Mouse (Mus musculus) thymus, adult 2 months (tissue): Measurements from ENCODE around the gene Ceacam18. TPM values are rescaled to one million over a fixed set of nuclear protein-coding genes. Genes with fewer than 3 reads are reported as not detected.
A peak's percentile ranks its signal among the peaks of the same experiment; 100 is the strongest.

ENCODE experiments used
- DNase-seq: peaks from one replicate; pipeline ENCODE4 v3.0.0; 2021
- H3K27ac ChIP-seq: fragments of 200-500 bp; 2 replicates; pipeline ENCODE4 v1.5.1; 2012; ENCODE audit warnings: low read length, control low read depth; ENCODE audit not compliant: control insufficient read depth, insufficient read depth
- H3K27me3 ChIP-seq: fragments of 200-500 bp; 2 replicates; pipeline ENCODE4 v1.6.1; 2012; ENCODE audit warnings: mild to moderate bottlenecking, low read length, moderate library complexity, mixed read lengths; ENCODE audit not compliant: control insufficient read depth, insufficient read depth
- H3K36me3 ChIP-seq: fragments of 200-500 bp; 2 replicates; pipeline ENCODE4 v1.6.1; 2012; ENCODE audit warnings: mild to moderate bottlenecking, low read length, moderate library complexity; ENCODE audit not compliant: control insufficient read depth, insufficient read depth
- H3K4me1 ChIP-seq: fragments of 200-500 bp; replicated peaks from 2 replicates; pipeline ENCODE4 v1.6.1; 2012; ENCODE audit warnings: low read length; ENCODE audit not compliant: control insufficient read depth, insufficient read depth
- H3K4me3 ChIP-seq: fragments of 200-500 bp; 2 replicates; pipeline ENCODE4 v1.5.1; 2012; ENCODE audit warnings: mild to moderate bottlenecking, low read length, control low read depth, moderate library complexity; ENCODE audit not compliant: control insufficient read depth, insufficient read depth
- CTCF ChIP-seq: fragments of 200-500 bp; IDR thresholded peaks from 2 replicates; pipeline ENCODE4 v1.5.1; 2012; ENCODE audit warnings: mild to moderate bottlenecking, control low read depth, low read length, moderate library complexity, borderline replicate concordance; ENCODE audit not compliant: control insufficient read depth, poor library complexity, insufficient read depth; ENCODE audit errors: extremely low read depth
- POLR2A ChIP-seq: fragments of 200-500 bp; IDR thresholded peaks from 2 replicates; pipeline ENCODE4 v1.6.1; 2012; ENCODE audit warnings: mild to moderate bottlenecking, low read length, control low read depth, moderate library complexity; ENCODE audit not compliant: control insufficient read depth, poor library complexity, insufficient read depth; ENCODE audit errors: extremely low read depth
- WGBS: fragments of 180-500 bp; shearing (Covaris S2); methylation state at CpG from one replicate; pipeline ENCODE4 v1.1.7; 2018; 5-methylcytosine and 5-hydroxymethylcytosine counted together
- polyA plus RNA-seq: library from polyadenylated mRNA; depleted of rRNA; stranded (reverse); fragments of >200 nt; gene quantifications from 2 replicates; pipeline ENCODE4 v1.2.3, GENCODE M21; 2012; rRNA removed

Ceacam18 gene
- 0.85 and 1.0 TPM in 2 replicates for polyA plus RNA-seq

DNA sequence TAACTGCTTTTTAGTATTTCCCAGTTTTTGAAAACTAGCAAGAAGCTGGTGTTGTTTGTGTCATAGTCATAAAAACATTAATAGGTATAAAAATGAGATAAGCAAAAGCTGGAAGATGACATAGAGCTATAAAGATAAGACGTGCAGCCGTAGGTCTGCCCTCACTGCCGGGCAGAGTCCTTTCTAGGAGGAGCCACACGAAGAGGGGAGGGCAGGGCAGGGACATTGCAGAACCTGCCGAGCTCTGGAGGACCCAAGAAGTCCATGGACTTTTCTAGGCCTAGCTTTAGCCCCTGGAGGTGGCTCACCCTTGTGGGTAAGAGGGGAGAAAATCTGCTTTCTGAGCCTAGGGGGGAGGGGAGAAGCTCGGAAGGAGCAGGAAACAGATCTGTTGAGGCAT, at the start of gene Ceacam18:
Gene Ceacam18, plus strand, starts transcription at position 208 of the 400 bp plus-strand sequence.
- WGBS = 79% methylated on average over 6 of the region's 6 CpGs
- TF ChIP-seq POLR2A (no peak), CTCF (no peak)
- H3K36me3 ChIP-seq = no peaks in the 10 kb centered on the region
- H3K4me1 ChIP-seq = no peaks in the 10 kb centered on the region
- no peak within 1 kb of the TSS for H3K27ac ChIP-seq
- H3K4me3 ChIP-seq = no peak within 1 kb of the TSS
- no peak for DNase-seq
- no peaks in the 10 kb centered on the region for H3K27me3 ChIP-seq

DNA sequence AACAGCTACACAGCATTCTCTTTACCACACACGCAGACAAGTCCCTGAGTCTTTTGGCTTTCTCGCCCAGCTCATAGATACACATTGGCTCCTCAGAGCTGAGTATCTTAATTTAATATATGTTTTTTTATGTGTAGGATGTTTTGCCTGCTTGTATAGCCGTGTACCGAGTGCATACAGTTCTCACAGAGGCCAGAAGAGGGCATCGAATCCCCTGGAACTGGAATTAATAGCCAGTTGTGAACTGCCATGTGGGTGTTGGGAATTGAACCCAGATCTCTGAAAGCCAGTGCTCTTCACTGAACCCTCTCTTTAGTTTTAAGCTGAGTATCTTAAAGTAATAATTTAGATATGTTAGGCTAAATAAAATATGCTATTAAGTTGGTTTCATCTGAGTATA, 49.7 kb upstream of the Ceacam18 start:
- H3K4me3 ChIP-seq = no peak overlapping the region
- peaks cover 35% of the 10 kb centered on the region for H3K36me3 ChIP-seq
- DNase-seq = no peak
- no peak overlapping the region for H3K27ac ChIP-seq
- peaks cover 6% of the 10 kb centered on the region for H3K4me1 ChIP-seq
- WGBS = 94% methylated on average over 5 of the region's 5 CpGs
- TF ChIP-seq POLR2A (no peak), CTCF (no peak)
- no peaks in the 10 kb centered on the region for H3K27me3 ChIP-seq

DNA sequence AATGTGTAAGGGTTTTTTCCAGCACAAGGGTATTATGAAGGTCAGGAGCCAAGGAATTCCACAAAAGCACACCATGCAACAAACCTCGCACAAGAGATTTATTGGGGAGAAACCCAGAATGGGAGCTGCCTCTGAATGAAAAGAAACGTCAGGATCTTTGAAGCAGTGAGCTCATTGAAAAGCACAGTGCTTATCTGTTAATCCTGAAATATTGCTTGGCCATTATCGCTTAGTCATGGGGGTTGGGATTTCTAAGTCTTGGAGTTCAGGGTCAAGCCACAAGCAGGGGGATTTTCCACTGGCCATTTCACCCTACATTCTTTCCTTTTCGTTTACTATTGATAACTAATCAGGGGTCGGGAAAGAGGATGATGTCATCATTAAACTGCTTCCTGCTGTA, 32.6 kb upstream of the Ceacam18 start:
- Histone ChIP-seq H3K36me3 (no peaks in the 10 kb centered on the region), H3K27me3 (no peaks in the 10 kb centered on the region), H3K4me3 (no peak overlapping the region), H3K4me1 (peaks cover under 1% of the 10 kb centered on the region; the same call in 1 of the 2 replicates), H3K27ac (no peak overlapping the region)
- DNase-seq = no peak
- 84% methylated on average over 5 of the region's 5 CpGs for WGBS
- no peak for TF ChIP-seq CTCF
- no peak for TF ChIP-seq POLR2A

DNA sequence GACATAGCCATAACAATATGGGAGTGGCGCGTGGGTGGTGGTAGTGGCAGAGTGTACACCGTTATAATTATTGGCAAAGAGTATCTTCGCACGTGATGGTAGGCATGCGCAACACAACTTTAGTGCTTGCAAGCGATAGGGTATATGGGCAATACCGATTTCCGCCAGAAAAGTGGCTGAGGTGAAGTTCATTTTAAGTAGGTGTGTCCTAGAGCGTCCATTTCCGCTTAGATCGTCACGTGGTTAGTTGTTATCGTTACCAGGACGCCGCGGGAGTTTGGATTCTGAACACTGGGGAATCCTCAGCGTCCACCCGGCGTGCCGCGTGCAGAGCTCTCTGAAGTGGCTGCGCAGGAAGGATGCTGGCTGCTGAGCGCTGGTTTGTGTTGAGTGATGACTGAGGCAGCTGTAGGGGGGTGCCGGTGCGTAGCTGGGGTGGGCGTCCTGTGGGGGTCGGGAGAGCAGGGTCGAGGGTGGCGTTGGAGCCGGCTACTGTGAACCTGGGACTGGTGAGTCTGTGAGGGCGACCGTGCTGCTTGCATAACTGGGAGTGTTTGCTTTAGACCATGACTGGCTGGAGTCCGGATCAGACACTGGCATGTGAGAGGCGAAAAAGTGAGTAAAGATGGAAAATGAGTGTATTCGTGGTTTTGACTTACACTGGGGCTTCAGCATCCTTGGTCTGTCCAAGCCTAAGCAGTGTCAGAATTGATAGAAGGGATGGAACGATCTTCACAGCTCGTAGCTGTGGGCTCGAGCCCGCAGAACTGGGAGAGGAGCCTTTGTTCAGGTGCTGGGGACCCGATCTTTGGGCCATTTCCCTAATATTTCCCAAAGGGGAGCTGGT, 27.4 kb upstream of the Ceacam18 start, which contains the start of gene Zfp819:
Gene Zfp819, plus strand, starts transcription at position 274 of the 847 bp plus-strand sequence.
- Histone ChIP-seq H3K27me3 (no peaks in the 10 kb centered on the region), H3K4me1 (peaks cover 4% of the 10 kb centered on the region; the same call in 1 of the 2 replicates), H3K27ac (no peak within 1 kb of the TSS), H3K4me3 (no peak within 1 kb of the TSS), H3K36me3 (no peaks in the 10 kb centered on the region)
- WGBS = 21% methylated on average over 41 of the region's 41 CpGs
- DNase-seq = peak; percentile 29
- TF ChIP-seq CTCF (no peak), POLR2A (no peak)

DNA sequence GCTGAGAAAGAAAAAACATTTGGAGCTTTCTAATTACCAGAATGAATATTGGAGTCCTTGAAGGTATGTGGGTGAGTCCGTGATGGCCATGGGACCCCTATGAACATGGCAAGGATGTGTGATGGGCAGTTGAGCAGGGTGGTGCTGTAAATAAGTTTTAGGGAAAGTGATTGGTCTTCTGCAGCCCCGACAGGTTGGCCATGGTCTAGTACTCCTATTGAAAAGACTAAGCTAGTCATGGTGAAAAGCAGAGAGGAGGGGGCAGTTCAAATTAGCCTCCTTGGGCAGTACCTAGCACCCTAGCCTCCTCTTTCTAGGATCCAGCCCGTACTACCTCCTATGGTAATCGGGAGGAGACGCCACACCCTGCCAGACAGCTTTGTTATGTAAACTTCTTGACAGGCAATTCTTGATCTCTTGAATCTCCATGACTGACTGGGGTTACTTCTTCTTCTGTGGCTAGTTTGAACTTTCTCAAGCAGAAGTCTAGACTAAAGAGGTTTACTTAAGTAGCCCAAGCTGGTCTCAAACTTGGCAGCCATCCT, 26.7 kb upstream of the Ceacam18 start:
- Histone ChIP-seq H3K27me3 (no peaks in the 10 kb centered on the region), H3K27ac (no peak overlapping the region), H3K4me3 (no peak overlapping the region), H3K36me3 (no peaks in the 10 kb centered on the region), H3K4me1 (peaks cover 4% of the 10 kb centered on the region; the same call in 1 of the 2 replicates)
- DNase-seq = no peak
- 43% methylated on average over 5 of the region's 5 CpGs for WGBS
- TF ChIP-seq CTCF (no peak), POLR2A (no peak)

DNA sequence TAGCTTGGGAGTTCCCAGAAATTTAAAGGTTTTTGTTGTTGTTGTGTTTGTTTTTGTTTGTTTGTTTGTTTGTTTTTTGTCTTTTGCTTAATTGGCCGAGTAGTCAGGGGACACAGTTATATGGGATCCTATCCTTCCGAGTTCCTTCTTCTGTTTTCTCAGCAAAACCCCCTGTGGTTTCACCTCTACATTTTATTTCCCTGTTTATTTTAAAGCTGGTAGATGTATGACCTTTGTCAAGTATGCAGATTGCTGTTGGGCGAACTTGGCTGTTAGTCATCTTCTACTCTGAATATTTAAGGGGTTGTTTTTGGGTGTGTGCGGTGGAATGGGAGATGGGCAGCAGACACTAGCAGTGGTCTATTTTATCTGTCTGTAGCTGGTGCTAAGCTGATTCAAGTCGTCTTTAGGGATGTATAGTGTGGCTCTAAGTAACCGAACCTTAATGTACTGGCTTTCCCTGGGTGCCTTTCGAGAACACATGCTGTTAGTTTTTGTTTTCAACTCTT, 26.1 kb upstream of the Ceacam18 start:
- TF ChIP-seq POLR2A = no peak
- TF ChIP-seq CTCF = no peak
- WGBS = 65% methylated on average over 7 of the region's 7 CpGs
- no peak for DNase-seq
- Histone ChIP-seq H3K4me3 (no peak overlapping the region), H3K27ac (no peak overlapping the region), H3K36me3 (no peaks in the 10 kb centered on the region), H3K4me1 (peaks cover 4% of the 10 kb centered on the region; the same call in 1 of the 2 replicates), H3K27me3 (no peaks in the 10 kb centered on the region)

DNA sequence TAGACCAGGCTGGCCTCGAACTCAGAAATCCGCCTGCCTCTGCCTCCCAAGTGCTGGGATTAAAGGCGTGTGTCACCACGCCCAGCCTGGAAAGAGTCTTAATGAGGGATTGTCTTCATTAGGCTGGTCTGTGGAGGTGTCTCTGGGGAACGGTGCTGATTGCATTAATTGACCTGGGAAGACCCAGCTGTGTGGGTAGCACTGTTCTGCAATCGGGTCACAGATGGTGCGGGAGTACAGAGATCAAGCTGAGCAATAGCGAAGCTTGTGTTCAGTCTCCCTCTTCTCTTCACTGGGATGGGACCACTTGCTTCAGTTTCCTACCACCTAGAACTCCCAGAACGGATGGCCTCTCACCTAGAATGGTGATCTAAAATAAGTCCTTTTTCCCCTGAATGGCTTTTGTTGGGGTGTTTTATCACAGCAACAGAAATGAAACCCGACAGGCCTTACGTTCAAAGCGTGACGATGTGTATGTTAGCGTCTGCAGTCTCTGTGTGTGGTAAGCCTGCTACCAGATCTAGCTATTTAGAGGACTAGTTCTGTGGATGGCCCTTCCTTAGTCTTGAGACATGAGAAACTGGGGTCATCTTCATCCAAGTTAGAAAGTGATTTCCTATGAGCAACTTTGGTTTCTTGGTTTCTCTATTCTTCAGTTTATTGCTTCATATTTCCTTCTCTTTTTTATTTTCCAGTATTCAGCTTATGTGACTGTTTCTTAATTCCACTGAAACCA, 20.5 kb upstream of the Ceacam18 start:
- 96% methylated on average over 14 of the region's 14 CpGs for WGBS
- H3K27ac ChIP-seq = no peak overlapping the region
- no peaks in the 10 kb centered on the region for H3K4me1 ChIP-seq

More for the DNA sequence above, 20.5 kb upstream of the Ceacam18 start:
- Histone ChIP-seq H3K27me3 (no peaks in the 10 kb centered on the region), H3K4me3 (no peak overlapping the region), H3K36me3 (no peaks in the 10 kb centered on the region)
- TF ChIP-seq CTCF = no peak
- TF ChIP-seq POLR2A = no peak
- no peak for DNase-seq
